Mouse (Mus musculus): ENCODE results near the gene Ppp1r13l.

GRCm38 (mm10) chr7:19413525-19413924 is 54.0 kb downstream of the Ppp1r13l start:
- TF ChIP-seq CTCF (IDR thresholded peaks at IDR 0.05; ENCODE audit: control insufficient read depth, insufficient read depth, insufficient replicate concordance, low read depth, low read length) (no peak), POLR2A (IDR thresholded peaks at IDR 0.05; ENCODE audit: control insufficient read depth, low read depth, low read length) (no peak)

Measured in testis, adult 2 months (tissue).